Mouse (Mus musculus) E14TG2a.4 (cell line): ENCODE measurements around the gene Timmdc1.

Experiments used
- CTCF ChIP-seq: conservative IDR thresholded peaks from 2 replicates; pipeline ENCODE4 v1.5.1; 2014; ENCODE audit warnings: low read length
- POU5F1 ChIP-seq: IDR thresholded peaks from 2 replicates; pipeline ENCODE4 v1.6.1; 2014; ENCODE audit warnings: low read length, borderline replicate concordance

DNA sequence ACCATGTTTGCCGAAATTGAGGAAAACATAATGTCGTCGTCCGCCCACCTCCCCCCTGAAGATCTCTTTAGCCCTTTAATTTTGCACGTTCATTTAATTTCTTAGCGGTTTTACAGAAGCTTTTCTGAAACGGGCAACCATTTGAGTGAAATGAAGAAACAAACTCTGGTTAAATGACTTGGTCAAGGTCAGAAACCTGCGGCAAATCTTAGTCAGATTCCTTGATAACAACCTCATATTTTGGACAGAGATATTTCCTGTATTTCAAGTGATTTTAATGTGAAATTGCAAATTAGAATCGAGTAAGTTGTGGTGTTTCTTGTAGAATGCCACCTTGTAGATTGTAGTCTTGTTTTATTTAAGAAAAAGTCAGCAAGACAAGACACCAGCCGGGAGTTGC lies 41.1 kb upstream of the Timmdc1 start:
- no peak for TF ChIP-seq CTCF
- TF ChIP-seq POU5F1: no peak
